Mouse (Mus musculus) common myeloid progenitor, adult 5-6 weeks (primary cell): ENCODE measurements around the gene Stk10. TPM values are rescaled to one million over a fixed set of nuclear protein-coding genes. Genes with fewer than 3 reads are reported as not detected.

Source experiments
- ATAC-seq: replicated peaks from 2 replicates; pipeline ENCODE4 v1.8.0; 2016; ENCODE audit warnings: low read depth, mild to moderate bottlenecking, moderate TSS enrichment, inconsistent platforms; ENCODE audit not compliant: poor library complexity, severe bottlenecking
- total RNA-seq: library from RNA; stranded (forward); fragments of 200-1000, 187-1606 nt; gene quantifications from 2 replicates; pipeline ENCODE4 v1.2.3, GENCODE M21; 2017

Stk10 gene
- total RNA-seq, 1 experiment from 2014 or later = 20.9 TPM

GRCm38 (mm10) chr11:32650236-32650749 is 117.2 kb downstream of the Stk10 start:
- ATAC-seq = peak; percentile 47

- no peak for ATAC-seq
Measured at GRCm38 (mm10) chr11:32650893-32651590, 117.9 kb downstream of the Stk10 start.

- ATAC-seq = no peak
Measured at GRCm38 (mm10) chr11:32651723-32652122, 118.6 kb downstream of the Stk10 start.

- ATAC-seq = no peak
Measured at GRCm38 (mm10) chr11:32662082-32662656, 129.1 kb downstream of the Stk10 start.

- ATAC-seq = peak; percentile 71
Measured at GRCm38 (mm10) chr11:32665639-32666038, 132.5 kb downstream of the Stk10 start.

- no peak for ATAC-seq
Measured at GRCm38 (mm10) chr11:32666983-32667382, 133.9 kb downstream of the Stk10 start.

- peak; percentile 90 for ATAC-seq
Measured at GRCm38 (mm10) chr11:32671480-32671879, 138.4 kb downstream of the Stk10 start.

Other genes with a start within 250 kb of the Stk10 start
- gene Hba-a1, start 249.8 kb upstream of the Stk10 start, total RNA-seq = 18.1 and 30.7 TPM in 2 replicates
- gene Hbq1b, start 246.3 kb upstream of the Stk10 start, total RNA-seq = not detected in 2 replicates
- gene Hba-a2, start 236.8 kb upstream of the Stk10 start, total RNA-seq = 89.2 and 92.8 TPM in 2 replicates
- not detected in 2 replicates for gene Hbq1a, start 233.2 kb upstream of the Stk10 start, total RNA-seq
- 2.5 and 3.0 TPM in 2 replicates for gene Sh3pxd2b, start 185.5 kb upstream of the Stk10 start, total RNA-seq
- gene Ubtd2, start 77.9 kb upstream of the Stk10 start, total RNA-seq = 3.9 and 7.0 TPM in 2 replicates
- 9.1 TPM in 1 of 2 replicates, not detected in the other for gene Efcab9, start 1.2 kb upstream of the Stk10 start, total RNA-seq
- gene Fbxw11, start 109.4 kb downstream of the Stk10 start, total RNA-seq = 34.6 and 59.2 TPM in 2 replicates